Mouse (Mus musculus) neural tube, embryonic 15.5 days (tissue): ENCODE measurements at regions not wholly inside any gene's neighbourhood (a gene's known extent, or its start where the extent isn't known, plus 50 kb on each side); places are given as distances from the start of the nearest gene placed in this dataset.

Experiments
- ATAC-seq: fragments of 200-750 bp; cut with Nextera tagmentation; 2 replicates; pipeline ENCODE4 v1.8.0; 2017; ENCODE audit warnings: mild to moderate bottlenecking, moderate TSS enrichment, moderate library complexity; ENCODE audit not compliant: low FRiP score
- H3K27ac ChIP-seq: fragments of 300-500 bp; sonication (generic); replicated peaks from 2 replicates; pipeline ENCODE4 v1.5.1; 2015; ENCODE audit warnings: mild to moderate bottlenecking, inconsistent platforms
- H3K27me3 ChIP-seq: fragments of 300-500 bp; sonication (generic); replicated peaks from 2 replicates; pipeline ENCODE4 v1.6.1; 2015; ENCODE audit warnings: inconsistent platforms
- H3K36me3 ChIP-seq: fragments of 300-500 bp; sonication (generic); 2 replicates; pipeline ENCODE4 v1.6.1; 2015; ENCODE audit warnings: inconsistent platforms
- H3K4me1 ChIP-seq: fragments of 300-500 bp; sonication (generic); 2 replicates; pipeline ENCODE4 v1.6.1; 2015; ENCODE audit warnings: inconsistent platforms
- H3K4me2 ChIP-seq: fragments of 300-500 bp; sonication (generic); 2 replicates; pipeline ENCODE4 v1.6.1; 2015; ENCODE audit warnings: inconsistent platforms, mild to moderate bottlenecking, moderate library complexity
- H3K4me3 ChIP-seq: fragments of 300-500 bp; sonication (generic); replicated peaks from 2 replicates; pipeline ENCODE4 v1.5.1; 2015; ENCODE audit warnings: mild to moderate bottlenecking, inconsistent platforms
- H3K9ac ChIP-seq: fragments of 300-500 bp; sonication (generic); replicated peaks from 2 replicates; pipeline ENCODE4 v1.6.1; 2015; ENCODE audit warnings: mild to moderate bottlenecking, inconsistent platforms
- H3K9me3 ChIP-seq: fragments of 300-500 bp; sonication (generic); replicated peaks from 2 replicates; pipeline ENCODE4 v1.6.1; 2016; ENCODE audit warnings: inconsistent platforms
- WGBS: fragments of 180-500 bp; shearing (Covaris S2); methylation state at CpG from one replicate; pipeline ENCODE4 v1.1.7; 2015; ENCODE audit warnings: mixed read lengths; 5-methylcytosine and 5-hydroxymethylcytosine counted together

GRCm38 (mm10) chr1:107914671-107915590, 325.1 kb downstream of the Serpinb8 start:
- H3K27me3 ChIP-seq, result no peaks in the 10 kb centered on the region

GRCm38 (mm10) chr1:107917037-107917436, 327.2 kb downstream of the Serpinb8 start:
- no peak overlapping the region for H3K4me2 ChIP-seq
- ATAC-seq, result no peak

More at GRCm38 (mm10) chr1:107914671-107915590, 325.1 kb downstream of the Serpinb8 start:
- Histone ChIP-seq H3K27ac (peak overlapping the region; percentile 64), H3K9ac (no peak overlapping the region), H3K4me1 (peaks cover 14% of the 10 kb centered on the region), H3K9me3 (no peaks in the 10 kb centered on the region), H3K36me3 (no peaks in the 10 kb centered on the region), H3K4me2 (no peak overlapping the region), H3K4me3 (no peak overlapping the region)
- WGBS, result 32% methylated on average over 7 of the region's 7 CpGs
- peak; percentile 77 for ATAC-seq

GRCm38 (mm10) chr1:107941601-107942270, 351.9 kb downstream of the Serpinb8 start:
- no peaks in the 10 kb centered on the region for H3K36me3 ChIP-seq
- no peak overlapping the region for H3K4me3 ChIP-seq
- no peak overlapping the region for H3K9ac ChIP-seq
- no peaks in the 10 kb centered on the region for H3K9me3 ChIP-seq
- WGBS, result 59% methylated on average over 5 of the region's 5 CpGs
- H3K27ac ChIP-seq, result no peak overlapping the region
- H3K4me2 ChIP-seq, result no peak overlapping the region
- H3K27me3 ChIP-seq, result no peaks in the 10 kb centered on the region
- ATAC-seq, result no peak
- H3K4me1 ChIP-seq, result no peaks in the 10 kb centered on the region

More at GRCm38 (mm10) chr1:107917037-107917436, 327.2 kb downstream of the Serpinb8 start:
- no peaks in the 10 kb centered on the region for H3K9me3 ChIP-seq
- no peaks in the 10 kb centered on the region for H3K27me3 ChIP-seq
- peaks cover 14% of the 10 kb centered on the region for H3K4me1 ChIP-seq
- WGBS, result 35% methylated on average over 5 of the region's 5 CpGs
- no peak overlapping the region for H3K27ac ChIP-seq
- H3K9ac ChIP-seq, result no peak overlapping the region
- H3K36me3 ChIP-seq, result no peaks in the 10 kb centered on the region
- no peak overlapping the region for H3K4me3 ChIP-seq

- Histone ChIP-seq H3K27me3 (no peaks in the 10 kb centered on the region), H3K4me1 (no peaks in the 10 kb centered on the region), H3K27ac (no peak overlapping the region), H3K9ac (no peak overlapping the region), H3K4me3 (no peak overlapping the region), H3K36me3 (no peaks in the 10 kb centered on the region), H3K9me3 (no peaks in the 10 kb centered on the region), H3K4me2 (no peak overlapping the region)
- WGBS, result 63% methylated on average over 1 of the region's 1 CpGs
- no peak for ATAC-seq
These were observed 356.6 kb downstream of the Serpinb8 start for GRCm38 (mm10) chr1:107946204-107946939.

GRCm38 (mm10) chr1:107950396-107950795, 360.6 kb downstream of the Serpinb8 start:
- H3K4me1 ChIP-seq, result no peaks in the 10 kb centered on the region
- no peak overlapping the region for H3K9ac ChIP-seq
- ATAC-seq, result no peak
- no peaks in the 10 kb centered on the region for H3K27me3 ChIP-seq
- no peaks in the 10 kb centered on the region for H3K9me3 ChIP-seq
- no peaks in the 10 kb centered on the region for H3K36me3 ChIP-seq
- no peak overlapping the region for H3K4me2 ChIP-seq
- H3K4me3 ChIP-seq, result no peak overlapping the region
- no peak overlapping the region for H3K27ac ChIP-seq
- WGBS, result 64% methylated on average over 2 of the region's 2 CpGs

GRCm38 (mm10) chr1:107961009-107961408, 371.2 kb downstream of the Serpinb8 start:
- H3K27me3 ChIP-seq, result no peaks in the 10 kb centered on the region
- no peak overlapping the region for H3K27ac ChIP-seq
- no peak overlapping the region for H3K9ac ChIP-seq
- no peak for ATAC-seq
- no peak overlapping the region for H3K4me3 ChIP-seq
- H3K4me2 ChIP-seq, result no peak overlapping the region
- H3K36me3 ChIP-seq, result no peaks in the 10 kb centered on the region
- no peaks in the 10 kb centered on the region for H3K9me3 ChIP-seq
- no peaks in the 10 kb centered on the region for H3K4me1 ChIP-seq

GRCm38 (mm10) chr1:107975626-107976335, 386.0 kb downstream of the Serpinb8 start:
- 43% methylated on average over 8 of the region's 8 CpGs for WGBS
- H3K4me3 ChIP-seq, result no peak overlapping the region
- no peak overlapping the region for H3K9ac ChIP-seq
- no peak overlapping the region for H3K4me2 ChIP-seq
- no peak overlapping the region for H3K27ac ChIP-seq
- no peaks in the 10 kb centered on the region for H3K36me3 ChIP-seq
- no peaks in the 10 kb centered on the region for H3K27me3 ChIP-seq
- no peaks in the 10 kb centered on the region for H3K4me1 ChIP-seq
- no peaks in the 10 kb centered on the region for H3K9me3 ChIP-seq
- ATAC-seq, result no peak

GRCm38 (mm10) chr1:107977686-107978085, 387.9 kb downstream of the Serpinb8 start:
- no peak for ATAC-seq

GRCm38 (mm10) chr1:107978411-107978810, 388.6 kb downstream of the Serpinb8 start:
- Histone ChIP-seq H3K9me3 (no peaks in the 10 kb centered on the region), H3K36me3 (no peaks in the 10 kb centered on the region), H3K4me2 (no peak overlapping the region), H3K27ac (no peak overlapping the region), H3K27me3 (no peaks in the 10 kb centered on the region), H3K4me3 (no peak overlapping the region), H3K4me1 (no peaks in the 10 kb centered on the region), H3K9ac (no peak overlapping the region)
- ATAC-seq, result no peak
- 31% methylated on average over 5 of the region's 5 CpGs for WGBS

More at GRCm38 (mm10) chr1:107977686-107978085, 387.9 kb downstream of the Serpinb8 start:
- Histone ChIP-seq H3K27ac (no peak overlapping the region), H3K4me3 (no peak overlapping the region), H3K36me3 (no peaks in the 10 kb centered on the region), H3K4me1 (no peaks in the 10 kb centered on the region), H3K27me3 (no peaks in the 10 kb centered on the region), H3K9ac (no peak overlapping the region), H3K4me2 (no peak overlapping the region), H3K9me3 (no peaks in the 10 kb centered on the region)
- WGBS, result 63% methylated on average over 2 of the region's 2 CpGs

- no peak overlapping the region for H3K4me2 ChIP-seq
- no peak overlapping the region for H3K27ac ChIP-seq
- 88% methylated on average over 2 of the region's 2 CpGs for WGBS
These were observed 395.8 kb downstream of the Serpinb8 start for GRCm38 (mm10) chr1:107985646-107986045.

GRCm38 (mm10) chr1:107988076-107988475, 398.3 kb downstream of the Serpinb8 start:
- H3K36me3 ChIP-seq, result no peaks in the 10 kb centered on the region
- H3K27ac ChIP-seq, result no peak overlapping the region
- H3K4me1 ChIP-seq, result no peaks in the 10 kb centered on the region
- H3K9me3 ChIP-seq, result no peaks in the 10 kb centered on the region
- no peak overlapping the region for H3K4me3 ChIP-seq
- no peak for ATAC-seq
- 66% methylated on average over 4 of the region's 4 CpGs for WGBS
- H3K4me2 ChIP-seq, result no peak overlapping the region
- no peaks in the 10 kb centered on the region for H3K27me3 ChIP-seq
- no peak overlapping the region for H3K9ac ChIP-seq

More at GRCm38 (mm10) chr1:107985646-107986045, 395.8 kb downstream of the Serpinb8 start:
- Histone ChIP-seq H3K9me3 (no peaks in the 10 kb centered on the region), H3K4me1 (no peaks in the 10 kb centered on the region), H3K9ac (no peak overlapping the region), H3K36me3 (no peaks in the 10 kb centered on the region), H3K4me3 (no peak overlapping the region), H3K27me3 (no peaks in the 10 kb centered on the region)
- no peak for ATAC-seq
